Mouse (Mus musculus): ENCODE measurements around the gene Spred1.

DNA sequence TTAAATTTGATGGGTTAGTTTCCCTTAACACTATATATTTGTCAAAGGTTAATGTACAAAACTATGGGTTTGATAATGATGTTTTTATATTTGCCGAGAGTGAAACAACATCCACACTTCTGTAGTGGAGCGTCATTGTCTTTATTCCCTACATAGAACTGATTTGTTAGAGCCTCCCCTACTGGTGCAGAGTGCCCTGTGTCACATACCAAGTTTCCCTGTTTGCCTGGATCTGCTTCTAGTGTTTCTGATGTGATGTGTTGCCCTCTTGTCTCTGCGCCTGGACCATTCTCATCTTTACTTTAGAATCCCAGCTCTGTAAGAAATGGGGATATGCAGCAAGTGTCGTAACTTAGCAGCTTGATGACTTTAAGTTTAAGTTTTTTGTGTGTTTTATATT is 51.8 kb downstream of the Spred1 start:
- TF ChIP-seq CHD2 (IDR thresholded peaks at IDR 0.05; ENCODE audit: low read depth, low read length) (no peak), HCFC1 (IDR thresholded peaks at IDR 0.05; ENCODE audit: borderline replicate concordance, insufficient read depth, low read length) (no peak), ZNF384 (IDR thresholded peaks at IDR 0.05; ENCODE audit: low read depth, low read length) (no peak), ZC3H11A (IDR thresholded peaks at IDR 0.05; ENCODE audit: borderline replicate concordance, low read depth, low read length) (no peak)
